Mouse (Mus musculus) kidney, postnatal 0 days (tissue): ENCODE measurements around the gene Loxl1. TPM values are rescaled to one million over a fixed set of nuclear protein-coding genes. Genes with fewer than 3 reads are reported as not detected.

Source experiments
- ATAC-seq: fragments of 200-750 bp; cut with Nextera tagmentation; replicated peaks from 2 replicates; pipeline ENCODE4 v1.8.0; 2017; ENCODE audit warnings: low read depth, moderate number of reproducible peaks, moderate TSS enrichment, moderate library complexity; ENCODE audit not compliant: low FRiP score
- DNase-seq: peaks from one replicate; pipeline ENCODE4 v3.0.0-alpha.2; 2016; ENCODE audit warnings: low spot score
- H3K27ac ChIP-seq: fragments of 300-500 bp; sonication (generic); 2 replicates; pipeline ENCODE4 v1.5.1; 2014; ENCODE audit warnings: mild to moderate bottlenecking
- H3K27me3 ChIP-seq: fragments of 300-500 bp; sonication (generic); 2 replicates; pipeline ENCODE4 v1.6.1; 2014; ENCODE audit warnings: low read length, mixed read lengths; ENCODE audit not compliant: insufficient read depth
- H3K36me3 ChIP-seq: fragments of 300-500 bp; sonication (generic); 2 replicates; pipeline ENCODE4 v1.6.1; 2014; ENCODE audit warnings: low read length, mixed read lengths; ENCODE audit not compliant: insufficient read depth
- H3K4me1 ChIP-seq: fragments of 300-500 bp; sonication (generic); replicated peaks from 2 replicates; pipeline ENCODE4 v1.6.1; 2014; ENCODE audit warnings: antibody characterized with exemption, low read length, mixed read lengths; ENCODE audit not compliant: insufficient read depth
- H3K4me2 ChIP-seq: fragments of 300-500 bp; sonication (generic); 2 replicates; pipeline ENCODE4 v1.6.1; 2014; ENCODE audit warnings: mild to moderate bottlenecking, low read length, moderate library complexity, mixed read lengths
- H3K4me3 ChIP-seq: fragments of 300-500 bp; sonication (generic); replicated peaks from 2 replicates; pipeline ENCODE4 v1.5.1; 2014; ENCODE audit warnings: low read depth, low read length
- H3K9ac ChIP-seq: fragments of 300-500 bp; sonication (generic); 2 replicates; pipeline ENCODE4 v1.6.1; 2014; ENCODE audit warnings: low read depth, low read length
- H3K9me3 ChIP-seq: fragments of 300-500 bp; sonication (generic); replicated peaks from 2 replicates; pipeline ENCODE4 v1.6.1; 2016; ENCODE audit warnings: low read length, inconsistent platforms, mixed read lengths
- CTCF ChIP-seq: IDR thresholded peaks from 2 replicates; pipeline ENCODE4 v1.5.1; 2016; ENCODE audit warnings: antibody characterized with exemption, low read depth, mild to moderate bottlenecking, moderate library complexity
- WGBS: fragments of 180-500 bp; shearing (Covaris S2); extraction: QIAGEN DNeasy Blood & Tissue Kit; methylation state at CpG from one replicate; pipeline ENCODE4 v1.1.7; 2014; 5-methylcytosine and 5-hydroxymethylcytosine counted together
- polyA plus RNA-seq: library from polyadenylated mRNA; unstranded; fragments of >200 nt; fragmentation: Nextera tagmentation; extraction: Ambion mirVana; gene quantifications from 2 replicates; pipeline ENCODE4 v1.2.1, GENCODE M21; 2015

Loxl1 gene
- polyA plus RNA-seq, 1 experiment from 2014 or later, result 62.2 TPM

GRCm38 (mm10) chr9:58280259-58281109 is 32.5 kb downstream of the Loxl1 start:
- no peaks in the 10 kb centered on the region for H3K36me3 ChIP-seq
- peaks cover 8% of the 10 kb centered on the region for H3K4me1 ChIP-seq
- no peak overlapping the region for H3K4me2 ChIP-seq
- no peak overlapping the region for H3K4me3 ChIP-seq
- TF ChIP-seq CTCF, result peak; percentile 95
- peak; percentile 95 for DNase-seq
- H3K27me3 ChIP-seq, result no peaks in the 10 kb centered on the region
- WGBS, result 34% methylated on average over 9 of the region's 9 CpGs
- peak; percentile 72; the same call in 1 of the 2 replicates for ATAC-seq
- no peaks in the 10 kb centered on the region for H3K9me3 ChIP-seq
- no peak overlapping the region for H3K27ac ChIP-seq
- no peak overlapping the region for H3K9ac ChIP-seq

GRCm38 (mm10) chr9:58279780-58280179 is 33.2 kb downstream of the Loxl1 start:
- Histone ChIP-seq H3K36me3 (no peaks in the 10 kb centered on the region), H3K27me3 (no peaks in the 10 kb centered on the region), H3K9me3 (no peaks in the 10 kb centered on the region), H3K27ac (no peak overlapping the region), H3K9ac (no peak overlapping the region), H3K4me3 (no peak overlapping the region), H3K4me2 (no peak overlapping the region), H3K4me1 (peaks cover 14% of the 10 kb centered on the region)
- 64% methylated on average over 5 of the region's 5 CpGs for WGBS
- DNase-seq (no peak), ATAC-seq (no peak)
- TF ChIP-seq CTCF, result no peak

- Histone ChIP-seq H3K36me3 (no peaks in the 10 kb centered on the region), H3K4me3 (no peak overlapping the region), H3K9me3 (no peaks in the 10 kb centered on the region), H3K4me1 (peaks cover 14% of the 10 kb centered on the region), H3K27me3 (no peaks in the 10 kb centered on the region), H3K27ac (no peak overlapping the region), H3K9ac (no peak overlapping the region), H3K4me2 (no peak overlapping the region)
- TF ChIP-seq CTCF, result no peak
- ATAC-seq, result no peak
- 69% methylated on average over 4 of the region's 4 CpGs for WGBS
- DNase-seq, result no peak
These were observed 33.9 kb downstream of the Loxl1 start for GRCm38 (mm10) chr9:58278821-58279723.

GRCm38 (mm10) chr9:58278313-58278712 is 34.7 kb downstream of the Loxl1 start:
- Histone ChIP-seq H3K4me3 (no peak overlapping the region), H3K36me3 (no peaks in the 10 kb centered on the region), H3K27ac (no peak overlapping the region), H3K4me1 (peaks cover 20% of the 10 kb centered on the region), H3K4me2 (no peak overlapping the region), H3K9ac (no peak overlapping the region), H3K27me3 (no peaks in the 10 kb centered on the region), H3K9me3 (no peaks in the 10 kb centered on the region)
- no peak for TF ChIP-seq CTCF
- 91% methylated on average over 4 of the region's 4 CpGs for WGBS
- ATAC-seq, result no peak
- DNase-seq, result no peak

GRCm38 (mm10) chr9:58276346-58276745 is 36.6 kb downstream of the Loxl1 start:
- 17% methylated on average over 5 of the region's 5 CpGs for WGBS
- H3K4me2 ChIP-seq, result no peak overlapping the region
- H3K36me3 ChIP-seq, result no peaks in the 10 kb centered on the region
- H3K4me3 ChIP-seq, result no peak overlapping the region
- H3K9ac ChIP-seq, result no peak overlapping the region
- TF ChIP-seq CTCF, result no peak
- DNase-seq (no peak), ATAC-seq (no peak)
- no peaks in the 10 kb centered on the region for H3K9me3 ChIP-seq
- no peaks in the 10 kb centered on the region for H3K27me3 ChIP-seq
- H3K4me1 ChIP-seq, result peaks cover 20% of the 10 kb centered on the region
- H3K27ac ChIP-seq, result peak overlapping the region; percentile 88

GRCm38 (mm10) chr9:58275797-58276196 is 37.2 kb downstream of the Loxl1 start:
- peaks cover 20% of the 10 kb centered on the region for H3K4me1 ChIP-seq
- WGBS, result 65% methylated on average over 3 of the region's 3 CpGs
- TF ChIP-seq CTCF, result peak; percentile 13; the same call in 1 of the 2 replicates
- ATAC-seq (no peak), DNase-seq (no peak)
- no peaks in the 10 kb centered on the region for H3K9me3 ChIP-seq
- H3K9ac ChIP-seq, result 0 out of 2 replicates have a peak overlapping the region, but pooled peaks have one; percentile 5
- no peaks in the 10 kb centered on the region for H3K36me3 ChIP-seq
- H3K4me3 ChIP-seq, result no peak overlapping the region
- H3K27ac ChIP-seq, result peak overlapping the region; percentile 88
- H3K4me2 ChIP-seq, result peak overlapping the region; percentile 21; the same call in 1 of the 2 replicates
- H3K27me3 ChIP-seq, result no peaks in the 10 kb centered on the region
